Mouse (Mus musculus) left cerebral cortex, postnatal 10 days (tissue): ENCODE data around the gene Prm1. TPM values are rescaled to one million over a fixed set of nuclear protein-coding genes. Genes with fewer than 3 reads are reported as not detected.

ENCODE experiments used
- DNase-seq, 2 experiments: peaks; one replicate each; pipeline ENCODE4 v3.0.0; 2021 to 2022; ENCODE audit warnings: low spot score in 2 of 2, mixed read lengths in 1 of 2; ENCODE audit errors: extremely low spot score in 1 of 2
- intact Hi-C: fragments of 180-260 bp; cut with DNase I; formaldehyde crosslinking; loops from one replicate; pipeline ENCODE4 v1.15.1; 2025
- total RNA-seq, 2 experiments: library from RNA; stranded (reverse); gene quantifications; 2 replicates each; pipeline ENCODE4 v1.2.3; 2021

Prm1 gene
- total RNA-seq, 2 experiments from 2014 or later = not detected

- intact Hi-C loops = loop anchor here (2.0 to 5.0 kb wide), 3 partner anchors 123 to 215 kb away; no protein-coding TSS in a partner anchor
- DNase-seq = peak; percentile 61 to 94
Measured at GRCm38 (mm10) chr16:10785371-10786231, 20.0 kb downstream of the Prm1 start, which contains the start of gene Socs1. Gene Socs1, minus strand, starts transcription at chr16:10785536.

- DNase-seq = peak; percentile 78 to 94
- intact Hi-C loops = loop anchor here (2.0 to 5.0 kb wide), 3 partner anchors 123 to 214 kb away; no protein-coding TSS in a partner anchor
Measured at GRCm38 (mm10) chr16:10784793-10785370, 20.8 kb downstream of the Prm1 start.

GRCm38 (mm10) chr16:10783883-10784792 lies 21.5 kb downstream of the Prm1 start:
- intact Hi-C loops = loop anchor here (2.0 kb wide), 1 partner anchor 213 kb away; no protein-coding TSS in a partner anchor
- DNase-seq = peak in 1 of 2 experiments; percentile 71

- no peak for DNase-seq
- intact Hi-C loops = no loop called here
Measured at GRCm38 (mm10) chr16:10783451-10783850, 22.2 kb downstream of the Prm1 start.

GRCm38 (mm10) chr16:10783152-10783434 lies 22.5 kb downstream of the Prm1 start:
- intact Hi-C loops = no loop called here
- DNase-seq = no peak

- intact Hi-C loops = no loop called here
- DNase-seq = no peak
Measured at GRCm38 (mm10) chr16:10782377-10783151, 23.1 kb downstream of the Prm1 start.

- intact Hi-C loops = no loop called here
- DNase-seq = no peak
Measured at GRCm38 (mm10) chr16:10781862-10782371, 23.7 kb downstream of the Prm1 start.

GRCm38 (mm10) chr16:10780631-10781120 lies 25.0 kb downstream of the Prm1 start:
- DNase-seq = no peak
- intact Hi-C loops = no loop called here

- intact Hi-C loops = no loop called here
Measured at GRCm38 (mm10) chr16:10777579-10778160, 28.0 kb downstream of the Prm1 start.

GRCm38 (mm10) chr16:10776322-10776721 lies 29.3 kb downstream of the Prm1 start:
- no peak for DNase-seq
- intact Hi-C loops = no loop called here

More at GRCm38 (mm10) chr16:10777579-10778160, 28.0 kb downstream of the Prm1 start:
- no peak for DNase-seq

- DNase-seq = no peak
- intact Hi-C loops = no loop called here
Measured at GRCm38 (mm10) chr16:10774726-10775125, 30.9 kb downstream of the Prm1 start.

GRCm38 (mm10) chr16:10773543-10773942 lies 32.1 kb downstream of the Prm1 start:
- intact Hi-C loops = no loop called here
- DNase-seq = no peak

- DNase-seq = no peak
- intact Hi-C loops = no loop called here
Measured at GRCm38 (mm10) chr16:10771769-10772510, 33.7 kb downstream of the Prm1 start.

- intact Hi-C loops = no loop called here
Measured at GRCm38 (mm10) chr16:10770531-10771325, 34.9 kb downstream of the Prm1 start.

GRCm38 (mm10) chr16:10769661-10770060 lies 36.0 kb downstream of the Prm1 start:
- intact Hi-C loops = no loop called here

More at GRCm38 (mm10) chr16:10770531-10771325, 34.9 kb downstream of the Prm1 start:
- DNase-seq = no peak

GRCm38 (mm10) chr16:10768821-10769220 lies 36.8 kb downstream of the Prm1 start:
- no peak for DNase-seq
- intact Hi-C loops = no loop called here

More at GRCm38 (mm10) chr16:10769661-10770060, 36.0 kb downstream of the Prm1 start:
- DNase-seq = no peak
